Mouse (Mus musculus): ENCODE data around the gene Macf1.

GRCm38 (mm10) chr4:123449304-123449703 is 234.9 kb downstream of the Macf1 start:
- TF ChIP-seq CTCF (IDR thresholded peaks at IDR 0.05; ENCODE audit: extremely low read depth, insufficient read depth, low read length) (no peak), POLR2A (IDR thresholded peaks at IDR 0.05; ENCODE audit: extremely low read depth, insufficient read depth, low read length) (no peak)
